Mouse (Mus musculus) urinary bladder, adult 18-20 months (tissue): Measurements from ENCODE around the gene Trp53tg5.

Source experiments
- DNase-seq, 2 experiments: peaks; one replicate each; pipeline ENCODE4 v3.0.0; 2022; ENCODE audit warnings: low spot score in 2 of 2, mixed read lengths in 2 of 2

Gene Trp53tg5

DNA sequence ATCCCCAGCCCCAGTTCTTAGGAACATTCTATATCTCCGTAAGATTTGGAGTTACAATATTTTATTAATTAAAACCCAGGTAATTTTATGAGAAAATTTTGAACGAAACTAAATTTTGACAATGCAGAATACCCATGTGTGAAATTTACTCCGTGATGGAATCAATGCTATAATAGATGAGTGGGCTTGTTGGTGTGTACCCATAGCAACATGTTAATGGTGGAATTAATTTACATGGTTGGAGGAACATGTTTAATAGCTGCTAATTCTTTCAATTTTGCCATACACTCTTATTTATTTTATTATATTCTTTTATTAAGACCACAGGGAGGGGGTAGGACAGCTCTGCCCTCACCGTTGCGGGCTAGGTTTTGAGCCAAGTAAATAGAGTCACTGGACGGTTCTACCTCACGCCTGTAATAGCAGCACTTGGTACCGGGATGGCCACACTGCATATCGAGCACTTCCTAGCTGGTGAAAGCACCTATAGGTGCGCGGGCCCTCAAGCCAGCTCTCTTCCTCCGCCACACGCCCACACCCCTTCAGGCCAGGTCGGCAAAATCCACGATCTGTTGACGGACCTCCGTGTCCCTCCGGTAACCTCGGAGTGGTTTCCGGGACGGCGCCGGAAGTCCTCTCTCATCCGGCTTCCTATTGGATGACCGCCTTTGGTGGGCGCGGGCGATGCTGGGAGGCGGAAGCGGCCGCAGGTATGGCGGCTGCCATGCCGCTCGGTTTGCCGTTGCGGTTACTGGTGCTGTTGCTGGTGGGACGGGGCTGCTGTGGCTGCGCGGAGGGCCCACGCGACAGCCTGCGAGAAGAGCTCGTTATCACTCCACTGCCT lies 23.5 kb upstream of the Trp53tg5 start, which contains the start of gene Pigt:
Pigt (plus strand) TSS at position 674 of the 844 bp plus-strand sequence.
- DNase-seq, result peak; percentile 82 to 83

DNA sequence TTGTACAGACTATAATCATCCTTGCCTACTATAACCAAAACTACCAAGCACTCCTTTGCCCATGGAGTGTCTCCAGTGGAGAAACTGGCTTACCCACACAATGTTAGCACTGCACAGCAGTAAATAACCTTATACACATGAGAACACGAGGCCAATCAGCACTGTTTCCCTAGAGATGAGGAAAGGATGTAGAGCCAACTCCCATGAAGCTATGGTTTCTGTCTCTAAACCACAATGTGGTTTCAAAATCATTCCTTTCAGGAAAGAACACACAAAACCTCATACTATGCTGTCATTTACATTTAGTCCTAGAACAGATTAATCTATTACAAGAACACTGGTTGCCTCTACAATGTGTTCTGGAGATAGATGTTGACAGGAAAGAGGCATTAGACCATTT lies 22.8 kb upstream of the Trp53tg5 start:
- no peak for DNase-seq

DNA sequence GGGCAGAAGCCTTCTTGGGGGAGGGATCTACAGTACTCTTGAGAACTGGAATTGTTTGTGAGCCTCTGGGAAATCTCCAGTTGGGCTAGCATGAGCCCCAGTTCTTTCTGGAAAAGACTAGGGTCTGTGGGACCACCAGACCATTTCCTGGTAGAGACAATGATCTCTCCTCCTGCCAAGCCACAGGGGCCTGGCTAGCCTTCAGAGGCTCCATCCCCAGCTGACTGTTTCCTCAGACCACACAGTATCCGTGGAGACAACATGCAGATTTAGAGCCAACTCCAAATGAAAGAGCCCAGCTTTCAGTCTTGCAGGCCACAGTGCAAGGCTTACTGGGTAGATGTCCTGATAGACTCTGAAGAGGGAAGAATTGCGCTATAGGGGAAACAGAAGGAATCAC lies 20.6 kb upstream of the Trp53tg5 start:
- no peak for DNase-seq

DNA sequence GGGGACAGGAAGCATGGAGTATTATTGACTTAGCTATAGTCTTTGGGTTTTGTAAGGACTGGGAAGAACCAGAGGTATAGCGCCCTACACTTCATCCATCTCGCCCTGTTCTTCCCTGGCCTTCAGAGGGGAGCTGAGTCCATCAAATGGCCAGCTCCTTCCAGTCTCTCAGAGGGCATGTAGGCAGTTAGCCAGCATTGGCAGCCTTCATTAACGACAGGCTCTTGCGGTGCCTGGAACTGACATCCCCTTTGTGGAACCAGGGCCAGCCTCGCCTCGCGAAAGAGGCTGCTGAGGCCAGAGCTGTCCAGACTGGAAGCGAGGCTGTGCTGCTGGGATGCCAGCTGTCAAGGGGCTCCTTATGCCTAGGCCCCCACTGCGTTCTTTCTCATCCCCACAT lies 14.3 kb upstream of the Trp53tg5 start:
- DNase-seq, result no peak

DNA sequence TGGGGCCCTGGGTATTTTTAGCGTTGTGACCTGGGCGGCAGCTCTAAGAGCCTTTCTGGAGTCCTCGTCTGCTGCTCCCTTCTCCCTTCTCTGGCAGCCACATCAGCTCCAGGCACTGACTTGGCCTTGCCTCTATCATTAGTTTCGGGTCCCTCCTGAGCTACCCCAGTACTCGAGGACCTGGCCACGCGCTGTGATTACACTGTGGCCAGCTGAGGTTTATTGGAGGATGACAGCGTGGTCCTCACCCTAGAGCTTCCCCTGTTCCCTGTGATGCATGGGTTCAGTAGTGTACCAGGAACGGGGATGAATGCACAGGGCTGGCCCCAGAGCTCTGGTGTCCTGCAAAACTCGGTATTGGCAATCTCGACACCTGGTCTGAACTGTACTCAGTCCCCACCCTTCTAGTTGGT lies 13.6 kb upstream of the Trp53tg5 start:
- DNase-seq, result no peak

DNA sequence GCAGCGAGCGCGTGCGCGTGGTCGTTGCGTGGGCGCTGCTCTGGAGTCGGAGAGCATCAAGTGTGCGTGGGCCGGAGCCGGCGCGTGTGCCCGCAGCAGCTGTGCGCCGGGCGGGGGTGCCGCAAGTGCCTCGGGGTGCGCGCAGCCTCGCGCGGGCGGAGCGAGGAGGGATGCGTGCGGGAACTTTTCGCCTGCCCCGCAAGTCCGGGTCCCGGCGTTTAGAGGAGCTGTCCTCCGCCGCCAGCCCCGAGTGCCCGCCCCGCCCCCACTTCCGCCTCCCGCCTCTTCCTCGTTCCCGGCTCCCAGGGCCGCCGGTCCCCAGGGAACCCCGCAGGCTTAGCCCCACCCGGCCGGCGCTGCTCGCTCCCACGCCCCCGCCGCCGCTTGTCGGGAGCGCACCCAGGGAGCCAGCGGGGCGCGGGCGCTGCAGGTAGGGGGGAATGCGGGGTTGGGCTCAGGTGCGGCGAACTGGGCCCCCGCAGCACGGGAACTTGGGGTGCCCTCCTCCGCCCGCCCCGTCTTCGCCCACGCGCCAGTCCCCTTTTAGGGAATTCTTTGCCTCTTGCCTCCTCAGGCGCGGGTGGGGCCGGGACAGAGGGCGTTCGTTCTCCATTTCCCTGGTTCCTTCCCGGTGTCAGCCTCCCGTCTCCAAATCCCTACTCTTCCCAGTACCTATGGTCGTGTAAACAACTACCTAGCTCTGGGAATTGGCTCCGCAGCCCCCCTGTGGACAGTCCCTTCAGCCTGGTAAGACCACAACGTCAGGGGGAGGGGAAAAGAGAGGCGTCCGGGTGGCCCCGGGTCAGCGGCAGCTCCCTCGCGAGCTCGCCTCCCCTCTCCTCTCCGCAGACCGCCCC lies 13.0 kb upstream of the Trp53tg5 start:
- peak; percentile 45 to 57 for DNase-seq

DNA sequence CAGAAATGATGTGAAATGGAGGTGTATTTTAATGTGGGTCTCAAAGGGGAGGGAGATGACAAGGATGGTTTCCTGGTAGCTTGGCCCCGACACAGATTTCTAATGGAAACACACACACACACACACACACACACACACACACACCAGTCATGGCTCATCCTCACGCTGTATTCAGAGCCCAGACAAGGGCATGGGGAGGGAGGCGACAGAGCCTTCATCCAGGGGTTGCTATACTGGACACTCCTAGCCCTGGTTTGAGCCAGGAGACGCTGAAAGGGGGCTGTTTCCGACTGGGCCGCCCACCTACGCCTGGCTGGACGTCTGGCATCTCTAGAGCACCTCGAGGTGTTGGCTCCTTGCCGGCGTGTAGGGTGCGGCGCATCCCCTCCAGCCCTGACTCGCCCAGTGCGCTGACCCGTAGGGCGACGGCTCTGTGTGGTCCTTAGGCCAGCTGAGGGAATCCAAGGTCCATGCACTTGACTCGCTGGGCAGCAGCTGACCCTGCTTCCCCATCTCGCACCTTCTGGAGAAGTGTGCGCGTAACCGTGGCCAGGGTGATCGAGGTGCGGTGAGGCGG lies 12.2 kb upstream of the Trp53tg5 start, which contains the start of gene Dbndd2:
Dbndd2 (plus strand) TSS at position 426 of the 577 bp plus-strand sequence.
- DNase-seq, result peak; percentile 49 to 51

DNA sequence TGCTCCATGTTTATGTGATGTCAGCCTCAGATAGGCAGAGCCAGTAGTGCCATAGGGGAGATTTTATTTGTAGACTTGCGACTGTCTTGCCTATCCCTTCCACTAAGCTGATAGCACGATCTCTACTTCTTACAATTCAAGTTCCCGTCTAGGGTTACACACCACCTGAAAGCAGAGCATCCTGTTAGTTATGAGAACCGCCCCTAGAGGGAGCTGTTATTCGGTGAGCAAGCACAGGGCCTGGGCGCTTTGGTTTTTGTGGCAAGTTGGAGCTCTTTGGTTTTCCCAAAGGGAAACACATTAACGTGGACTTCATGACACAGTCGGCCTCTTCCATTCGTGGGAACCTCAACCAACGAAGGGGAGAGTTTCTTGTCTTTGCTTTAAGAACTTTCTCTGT lies 3.3 kb downstream of the Trp53tg5 start:
- DNase-seq, result no peak

DNA sequence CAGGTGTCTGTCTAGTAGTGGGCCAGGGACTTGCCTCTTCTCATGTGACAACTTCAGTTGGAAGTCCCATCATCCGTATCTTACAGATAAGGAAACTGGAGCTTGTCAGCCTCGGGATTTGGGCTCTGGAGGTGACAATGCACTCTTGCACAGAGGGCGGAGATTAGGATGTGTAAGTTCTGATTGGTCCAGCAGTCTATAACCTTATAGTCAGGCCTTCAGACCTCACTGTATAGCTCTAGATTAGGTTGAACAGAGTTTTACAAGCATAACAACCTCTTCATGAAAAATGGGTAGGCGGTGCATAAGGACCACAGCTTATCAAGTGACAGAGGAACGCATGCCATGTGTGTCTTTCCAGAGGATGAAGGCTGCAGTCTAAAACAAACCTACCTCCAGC lies 6.7 kb downstream of the Trp53tg5 start:
- no peak for DNase-seq

DNA sequence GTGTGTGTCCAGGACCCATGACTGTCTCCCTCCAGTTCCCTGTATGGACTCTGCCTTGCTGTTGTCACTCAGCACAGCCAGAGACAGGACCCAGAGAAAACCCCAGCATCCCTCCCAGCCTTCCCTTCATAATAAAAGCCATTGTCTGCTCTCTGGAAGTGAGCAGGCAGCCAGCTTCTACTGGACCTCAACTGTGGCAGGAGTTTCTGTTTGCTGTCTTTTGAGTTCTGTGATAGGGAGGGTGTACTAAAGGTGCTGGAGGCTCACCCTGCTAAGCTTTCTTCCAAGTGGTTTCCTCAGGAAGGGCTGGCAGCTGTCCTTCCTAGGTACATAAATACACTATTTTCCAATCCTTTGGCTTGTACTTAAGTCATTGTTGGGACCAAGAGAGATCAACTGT lies 8.4 kb downstream of the Trp53tg5 start:
- DNase-seq, result no peak

DNA sequence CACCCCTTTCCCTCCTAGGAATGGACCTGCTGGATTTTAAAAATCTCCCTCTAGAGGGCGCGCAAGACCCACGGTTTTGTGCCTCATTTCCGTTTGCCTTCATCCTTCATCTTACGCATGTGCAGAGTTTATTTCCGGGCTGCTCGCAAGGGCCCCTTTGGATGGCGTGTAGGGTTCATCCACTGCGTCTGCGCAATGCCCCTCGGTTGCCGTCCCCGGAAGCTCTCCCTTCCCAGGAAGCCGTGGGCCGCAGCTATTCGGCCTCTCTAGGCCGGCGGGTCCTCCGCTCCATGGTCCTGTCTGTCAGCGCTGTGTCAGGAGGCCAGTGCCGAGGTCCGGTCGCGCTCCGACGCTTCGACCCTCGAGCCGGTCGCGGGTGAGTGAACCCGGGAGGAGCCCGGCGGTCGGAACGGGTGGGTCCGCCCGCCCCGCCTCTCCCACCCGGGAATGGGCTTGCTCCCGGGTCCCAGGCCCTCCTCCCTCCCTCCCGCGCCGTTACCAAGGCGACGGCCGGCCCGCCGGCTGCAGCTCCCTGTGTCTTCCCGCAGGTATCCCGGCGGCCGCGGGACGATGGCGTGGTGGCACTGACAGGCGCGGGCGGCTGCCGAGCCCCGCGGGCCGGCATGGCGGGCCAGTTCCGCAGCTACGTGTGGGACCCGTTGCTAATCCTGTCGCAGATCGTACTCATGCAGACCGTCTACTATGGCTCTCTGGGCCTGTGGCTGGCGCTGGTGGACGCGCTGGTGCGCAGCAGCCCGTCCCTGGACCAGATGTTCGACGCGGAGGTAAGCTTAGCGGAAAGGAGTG lies 12.6 kb downstream of the Trp53tg5 start, which contains the start of gene Gm20458:
Gm20458 (plus strand) TSS at position 223 of the 807 bp plus-strand sequence.
- peak; percentile 89 to 96 for DNase-seq

DNA sequence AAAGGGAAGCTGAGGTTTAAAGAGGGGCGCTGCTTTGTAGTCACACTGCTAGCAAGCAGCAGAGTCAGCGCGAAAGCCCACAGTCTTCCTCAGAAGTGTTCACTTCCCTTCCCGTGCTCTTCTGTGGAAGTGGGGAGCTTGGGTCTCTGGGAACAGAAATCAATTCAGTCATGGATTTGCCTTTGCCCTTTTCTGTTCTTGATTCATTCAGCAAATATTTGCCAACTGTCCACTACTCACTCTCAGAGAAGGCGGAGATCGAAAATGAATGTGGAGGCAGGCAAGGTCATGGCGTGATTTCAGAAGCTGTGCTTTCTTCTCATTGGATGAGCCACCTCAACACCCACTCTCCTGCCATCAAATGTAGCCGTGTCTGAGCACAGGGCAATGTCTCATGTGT lies 15.0 kb downstream of the Trp53tg5 start:
- no peak for DNase-seq

DNA sequence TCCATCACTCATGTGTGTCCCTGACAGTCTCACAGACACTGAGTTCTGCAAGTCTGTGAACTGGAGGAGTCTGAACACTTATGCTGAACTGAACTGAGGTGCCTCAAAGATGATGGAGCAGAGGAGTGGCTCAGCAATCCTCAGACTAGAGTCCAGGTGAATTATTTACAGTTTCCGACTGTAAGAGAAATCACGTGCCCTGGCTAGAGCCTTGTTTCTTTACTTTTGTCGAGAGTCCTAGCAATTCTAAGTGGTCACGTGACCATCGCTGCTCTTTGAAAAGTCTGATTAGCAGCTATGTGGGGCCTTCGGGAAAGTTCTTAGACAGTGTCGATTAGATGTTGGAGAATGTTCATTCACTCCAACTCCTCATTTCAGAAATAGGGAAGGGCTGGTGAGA lies 15.6 kb downstream of the Trp53tg5 start:
- DNase-seq, result no peak

DNA sequence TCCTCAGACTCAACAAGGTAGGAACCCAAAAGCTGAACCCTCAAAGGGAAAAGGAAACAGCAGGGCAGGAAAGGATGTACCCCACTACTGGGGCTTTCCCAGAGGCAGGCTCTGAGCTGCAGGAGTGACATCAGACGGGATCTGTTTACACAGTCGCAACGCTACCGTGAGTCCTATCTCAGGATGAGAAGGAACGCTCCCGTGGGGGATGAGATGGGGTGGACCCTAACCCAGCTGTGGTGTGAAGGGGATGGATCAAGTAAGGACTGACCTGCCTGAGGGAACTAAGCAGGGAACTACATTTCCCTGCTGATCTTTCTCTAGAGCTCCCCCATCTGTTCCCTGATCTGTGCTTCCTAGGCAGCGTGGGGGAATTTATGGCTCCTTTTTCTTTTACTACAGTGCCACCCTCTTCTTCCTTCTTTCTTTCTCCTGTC lies 16.6 kb downstream of the Trp53tg5 start, which contains the start of gene Sys1:
Sys1 (plus strand) TSS at position 101 of the 437 bp plus-strand sequence.
- no peak for DNase-seq

DNA sequence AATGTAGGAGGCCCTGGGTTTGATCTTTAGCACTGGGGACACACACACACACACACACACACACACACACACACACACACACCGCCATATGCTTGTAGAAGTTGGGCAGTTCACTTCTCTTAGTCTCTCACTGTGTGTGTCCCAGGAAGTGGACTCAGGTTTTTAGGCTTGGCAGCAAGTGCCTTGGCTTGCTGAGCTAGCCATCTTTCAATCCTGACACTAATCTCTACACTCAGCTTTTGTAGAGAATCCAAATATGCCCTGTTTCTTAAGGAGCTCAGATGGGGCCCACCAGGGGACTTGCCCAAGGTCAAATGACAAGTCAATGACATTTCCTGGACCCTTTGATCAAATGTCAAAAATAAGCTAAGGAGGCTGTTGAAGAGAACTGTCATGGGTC lies 17.1 kb downstream of the Trp53tg5 start:
- no peak for DNase-seq

DNA sequence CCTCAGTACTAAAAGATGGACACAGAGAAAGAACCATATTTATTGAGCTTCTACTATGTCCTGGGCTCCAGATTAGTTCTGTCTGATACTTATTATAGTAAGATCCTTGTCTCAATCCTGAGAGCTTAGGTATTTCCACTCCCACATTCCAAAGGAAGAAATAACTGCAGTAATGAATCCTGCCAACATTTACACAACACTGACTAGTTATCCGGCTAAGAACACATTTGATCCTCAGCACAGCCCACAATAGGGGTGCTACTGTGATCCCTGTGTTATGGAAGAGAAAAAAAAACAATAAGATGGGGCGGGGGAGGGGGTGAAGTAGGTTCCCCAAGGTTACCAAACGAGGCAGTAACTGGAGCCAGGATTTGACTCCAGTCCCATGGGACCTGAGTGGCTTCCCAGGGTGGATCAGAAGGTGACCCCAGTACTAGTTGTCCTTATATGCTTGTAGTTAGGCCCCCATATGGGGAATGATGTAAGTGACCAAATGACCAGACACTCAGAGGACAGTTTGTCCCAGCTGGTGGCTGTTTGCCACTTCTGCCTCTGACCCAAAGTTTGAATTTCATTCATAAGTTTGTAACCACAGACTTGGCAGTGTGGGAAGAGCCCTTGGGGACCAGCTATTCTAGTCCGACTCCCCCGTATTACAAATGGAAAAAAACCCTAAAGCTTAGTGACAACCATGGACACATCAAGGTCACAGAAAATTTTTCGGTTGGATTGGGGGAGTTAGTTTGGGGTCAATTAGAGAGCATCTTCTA lies 17.9 kb downstream of the Trp53tg5 start:
- DNase-seq, result no peak

DNA sequence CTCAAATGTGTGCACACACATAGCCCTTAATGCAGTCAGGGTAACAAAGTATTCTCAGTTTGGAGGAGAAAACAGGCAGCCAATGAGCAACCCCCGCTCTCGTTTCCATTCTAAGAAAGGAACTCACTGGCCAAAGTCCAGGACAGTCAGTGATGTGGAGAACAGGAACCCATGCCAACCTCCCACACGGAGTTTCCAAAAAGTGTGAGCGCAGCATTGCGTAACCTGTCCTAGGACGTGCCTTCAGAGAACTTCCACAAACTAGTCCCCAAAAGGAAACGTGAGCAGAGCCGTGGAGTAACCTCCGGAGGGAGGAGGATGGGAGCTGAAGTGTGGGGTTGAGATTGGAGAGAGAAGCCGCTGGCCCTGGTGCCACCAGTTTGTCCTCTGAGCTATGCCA lies 18.7 kb downstream of the Trp53tg5 start:
- DNase-seq, result peak in 1 of 2 experiments; percentile 65

DNA sequence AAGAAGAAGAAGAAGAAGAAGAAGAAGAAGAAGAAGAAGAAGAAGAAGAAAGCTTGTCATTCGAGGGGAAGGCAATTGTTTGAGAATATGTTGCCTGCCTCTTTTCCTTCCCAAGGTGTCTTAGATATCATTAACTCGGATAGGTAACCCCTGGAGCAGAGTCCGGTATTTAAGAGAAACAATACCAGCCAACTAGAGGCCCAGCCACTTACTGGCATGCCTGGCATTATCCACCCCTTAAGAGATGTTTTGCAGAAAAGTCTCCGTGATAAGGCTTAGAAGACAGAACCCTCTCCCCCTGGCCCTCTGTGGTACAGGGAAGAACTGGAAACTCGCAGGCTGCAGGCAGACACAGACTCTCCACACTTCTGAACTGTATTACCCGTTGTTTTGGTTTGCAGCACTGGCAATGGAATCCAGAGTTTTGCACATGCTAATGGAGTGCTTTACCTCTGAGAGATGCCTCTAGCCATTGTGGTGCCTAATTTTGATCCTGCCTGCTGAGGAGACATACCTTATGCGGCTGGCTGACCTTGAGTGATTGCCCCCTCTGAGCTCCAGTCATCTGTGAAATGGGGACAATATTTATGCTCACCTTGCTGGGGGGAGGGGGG lies 19.5 kb downstream of the Trp53tg5 start:
- DNase-seq, result no peak

DNA sequence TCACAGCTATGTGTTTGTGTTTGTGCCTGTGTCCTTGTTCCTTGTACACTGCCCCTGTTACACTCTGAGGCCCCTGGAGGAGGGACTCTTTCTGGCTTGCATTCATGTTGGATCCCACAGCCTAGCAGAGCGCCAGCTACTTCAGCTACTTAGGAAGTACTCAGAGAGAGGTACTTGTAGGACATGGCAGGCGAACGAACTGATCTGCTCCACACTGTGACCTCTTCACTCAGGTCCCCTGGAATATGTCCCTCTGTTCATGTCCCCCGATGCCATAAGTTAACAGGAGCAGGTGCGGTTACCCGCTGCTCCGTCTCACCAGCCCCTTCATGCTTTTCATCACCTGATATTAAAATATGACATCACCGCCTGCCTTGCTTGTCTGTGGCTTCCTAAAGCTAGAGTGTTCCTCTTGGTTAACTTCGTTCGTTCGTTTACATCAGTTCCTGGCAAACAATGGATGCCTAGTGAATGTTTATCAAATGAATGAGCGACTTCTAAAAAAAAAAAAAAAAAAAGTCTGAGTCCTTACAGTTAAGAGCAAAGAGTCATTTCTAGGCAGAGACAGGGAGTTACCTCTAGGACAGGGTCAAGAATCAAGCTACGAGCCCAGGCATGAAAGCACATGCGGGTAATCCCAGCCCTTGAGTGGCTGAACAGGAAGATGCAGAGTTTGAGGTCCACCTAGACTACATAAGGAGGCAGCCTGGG lies 20.3 kb downstream of the Trp53tg5 start:
- DNase-seq, result no peak
